Mouse (Mus musculus): ENCODE data around the gene Cx3cr1.
"Not testable (repeated sequence)": the region's sequence is repeated elsewhere in the genome, so short reads cannot be mapped to it uniquely, and the experiment has no call there.

The Cx3cr1 gene

GRCm38 (mm10) chr9:120024625-120025024 lies 45.1 kb downstream of the Cx3cr1 start:
- in situ Hi-C loops (cut with MboI), result no loop called here

DNA sequence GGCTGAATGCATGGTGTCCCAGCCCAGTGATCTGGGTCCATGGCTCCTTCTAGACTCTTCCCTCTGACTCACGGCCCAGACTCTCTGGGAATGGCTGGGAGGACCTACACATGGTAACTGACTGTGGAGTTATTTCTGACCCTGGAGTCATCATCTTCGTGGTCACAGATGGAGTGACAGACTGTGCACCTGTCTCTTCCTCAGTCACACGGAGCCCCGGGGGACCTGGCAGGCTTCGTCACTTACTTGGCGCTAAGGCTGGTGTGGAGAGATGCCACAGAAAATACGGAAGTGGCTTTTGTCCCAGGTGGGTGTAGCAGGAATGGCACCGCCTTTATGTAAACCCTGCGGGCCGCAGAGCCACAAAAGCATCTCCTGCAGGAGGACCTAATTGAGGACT lies 45.5 kb downstream of the Cx3cr1 start:
- in situ Hi-C loops (cut with MboI), result no loop called here

DNA sequence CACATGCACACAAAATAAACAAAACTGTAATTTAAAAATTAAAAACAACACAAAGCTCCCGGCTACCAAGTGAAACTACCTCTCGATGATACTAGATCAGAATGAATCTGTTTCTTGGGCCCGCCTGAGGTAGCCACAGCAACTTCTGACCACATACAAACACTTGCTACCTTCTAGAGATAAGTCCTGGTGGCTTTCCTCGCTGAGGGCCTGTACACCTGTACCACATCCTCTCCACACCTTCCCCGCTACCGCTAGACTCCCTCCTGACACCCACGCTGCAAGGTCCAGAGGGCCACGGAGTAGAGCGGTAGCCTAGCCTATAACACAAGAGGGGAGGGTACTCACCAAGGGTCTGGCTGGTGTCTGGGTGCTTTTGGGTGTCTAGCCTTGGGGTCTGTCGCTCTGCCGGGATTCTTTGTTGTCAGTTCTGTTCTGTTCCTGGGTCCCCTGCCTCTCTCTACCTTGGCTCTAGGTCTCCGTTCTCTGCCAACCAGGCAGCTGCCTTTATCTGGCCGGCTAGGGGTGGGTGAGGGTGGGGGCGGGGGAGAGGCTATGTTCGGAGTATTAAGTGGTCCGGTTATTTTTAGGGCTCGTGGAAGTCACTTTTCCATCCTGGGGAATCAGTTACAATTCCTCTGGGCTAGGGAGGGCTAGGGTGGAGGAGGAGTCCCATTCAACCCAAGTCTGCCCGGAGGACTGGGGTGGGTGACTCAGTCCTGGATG lies 46.4 kb downstream of the Cx3cr1 start, which contains the start of gene Xirp1:
Gene Xirp1 (minus strand): TSS at position 513 of the 726 bp plus-strand sequence.
- in situ Hi-C loops (cut with MboI), result no loop called here

DNA sequence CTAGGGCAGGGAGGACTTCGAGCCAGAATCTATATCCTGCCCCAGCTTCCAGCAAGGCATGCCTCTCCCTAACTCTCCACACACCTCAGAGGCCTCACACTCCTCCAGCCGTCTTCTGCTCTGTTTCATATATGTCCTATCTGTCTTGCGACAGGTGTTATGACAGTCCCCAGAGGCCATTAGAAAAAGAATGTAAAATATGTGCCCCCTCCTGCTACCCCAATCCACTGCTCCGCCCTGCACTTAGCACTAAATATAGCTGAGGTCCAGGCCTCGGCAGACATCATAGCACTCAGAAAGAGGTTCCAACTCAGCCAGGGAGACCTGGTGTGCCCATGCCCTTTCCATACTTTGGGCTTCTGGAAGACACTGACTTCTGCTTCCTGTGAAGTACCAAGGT lies 48.5 kb downstream of the Cx3cr1 start:
- in situ Hi-C loops (cut with MboI), result no loop called here

DNA sequence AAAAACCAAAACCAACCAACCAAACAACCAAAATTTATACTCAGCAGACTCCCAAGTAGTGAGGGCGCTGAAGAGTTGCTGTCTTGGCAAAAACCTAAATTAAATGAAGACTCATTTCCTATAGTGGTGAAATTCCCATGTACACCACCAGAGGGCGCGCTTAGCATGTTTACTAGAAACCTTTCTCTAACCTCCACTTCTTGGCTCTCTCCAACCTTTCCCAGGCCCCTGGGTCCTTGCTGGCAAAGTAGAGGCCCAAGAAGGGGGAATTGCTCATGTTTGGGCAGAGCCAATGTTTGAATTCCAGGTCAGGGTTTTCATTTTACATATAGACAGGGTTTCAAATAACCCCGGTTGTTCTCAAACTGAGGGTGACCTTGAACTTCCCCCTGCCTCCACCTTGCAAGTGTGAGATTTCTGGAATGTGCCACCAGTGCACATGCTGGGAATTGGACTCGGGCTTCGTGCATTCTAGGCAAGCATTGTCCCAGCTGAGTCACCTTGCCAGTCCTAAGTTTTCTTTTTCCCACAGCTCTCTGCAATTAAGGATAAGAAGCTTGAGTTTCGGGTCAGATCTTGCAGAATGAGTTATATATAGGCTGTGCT lies 49.3 kb downstream of the Cx3cr1 start:
- in situ Hi-C loops (cut with MboI), result no loop called here

DNA sequence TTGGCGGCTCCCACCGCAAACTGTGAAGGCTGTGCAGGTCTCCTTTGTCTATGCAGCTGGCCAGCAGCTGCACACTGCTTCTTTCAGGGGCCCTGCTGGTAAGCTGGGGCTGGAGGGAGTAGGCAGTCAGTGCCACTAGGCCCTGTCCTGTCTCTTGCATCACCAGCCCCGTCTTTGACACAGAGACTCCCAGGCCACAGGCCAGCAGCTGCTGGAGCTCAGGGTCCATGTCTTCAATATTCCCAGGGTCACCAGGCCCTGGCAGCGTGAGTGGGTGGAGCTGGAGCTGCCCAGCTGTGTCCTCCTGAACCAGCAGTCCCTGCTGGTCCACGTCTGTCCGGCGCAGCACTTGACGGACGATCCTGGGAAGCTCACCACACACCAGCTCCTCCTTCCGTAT lies 52.7 kb downstream of the Cx3cr1 start:
- in situ Hi-C loops (cut with MboI), result loop anchor here (5.0 kb wide), 1 partner anchor 50 kb away; no protein-coding TSS in a partner anchor

GRCm38 (mm10) chr9:120014828-120015227 lies 54.9 kb downstream of the Cx3cr1 start:
- in situ Hi-C loops (cut with MboI), result loop anchor here (5.0 kb wide), 1 partner anchor 48 kb away; no protein-coding TSS in a partner anchor

DNA sequence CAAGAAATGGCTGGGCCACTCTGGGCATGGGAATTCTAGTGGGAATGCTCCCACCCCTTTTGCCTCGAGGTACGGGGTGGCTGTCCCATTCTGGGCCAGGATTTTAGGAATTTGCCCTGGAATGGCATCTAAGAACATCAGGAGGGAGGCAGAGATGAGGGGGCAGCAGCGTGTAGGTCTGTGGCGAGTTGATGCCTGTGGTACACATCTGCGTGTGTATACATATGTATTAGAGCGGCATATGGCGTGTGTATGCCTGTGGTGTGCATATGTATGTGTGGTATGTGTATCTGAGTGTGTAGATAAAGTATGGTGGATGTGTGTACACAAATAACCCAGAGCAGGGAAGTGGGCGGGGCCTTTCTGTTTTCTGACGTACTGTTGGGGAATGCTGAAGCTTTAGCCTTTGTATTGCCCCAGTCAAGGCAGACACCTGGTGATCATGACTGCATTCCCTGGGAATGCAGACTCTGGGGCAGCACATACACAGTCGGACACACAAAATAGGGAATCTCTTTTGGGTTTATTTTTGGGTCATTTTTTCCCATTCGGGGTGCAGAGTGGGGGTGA lies 56.3 kb downstream of the Cx3cr1 start:
- in situ Hi-C loops (cut with MboI), result no loop called here

- in situ Hi-C loops (cut with MboI), result no loop called here
Observed at GRCm38 (mm10) chr9:120012781-120013180, 56.9 kb downstream of the Cx3cr1 start.

DNA sequence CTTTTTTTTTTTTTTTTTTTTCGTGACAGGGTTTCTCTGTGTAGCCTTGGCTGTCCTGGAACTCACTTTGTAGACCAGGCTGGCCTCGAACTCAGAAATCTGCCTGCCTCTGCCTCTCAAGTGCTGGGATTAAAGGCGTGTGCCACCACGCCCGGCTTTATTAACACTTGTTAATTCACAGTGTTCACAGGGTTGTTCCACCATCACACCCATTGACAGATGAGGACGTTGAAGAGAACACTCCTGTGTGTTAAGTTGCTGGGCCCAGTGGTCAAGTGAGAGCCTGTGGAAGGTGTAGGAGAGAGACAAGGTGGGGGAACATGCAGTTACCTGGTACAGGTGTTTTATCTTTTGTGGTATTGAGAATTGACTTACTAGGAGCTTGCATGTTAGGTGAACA lies 57.5 kb downstream of the Cx3cr1 start:
- in situ Hi-C loops (cut with MboI), result not testable (repeated sequence)

GRCm38 (mm10) chr9:120011533-120011932 lies 58.1 kb downstream of the Cx3cr1 start:
- in situ Hi-C loops (cut with MboI), result no loop called here

DNA sequence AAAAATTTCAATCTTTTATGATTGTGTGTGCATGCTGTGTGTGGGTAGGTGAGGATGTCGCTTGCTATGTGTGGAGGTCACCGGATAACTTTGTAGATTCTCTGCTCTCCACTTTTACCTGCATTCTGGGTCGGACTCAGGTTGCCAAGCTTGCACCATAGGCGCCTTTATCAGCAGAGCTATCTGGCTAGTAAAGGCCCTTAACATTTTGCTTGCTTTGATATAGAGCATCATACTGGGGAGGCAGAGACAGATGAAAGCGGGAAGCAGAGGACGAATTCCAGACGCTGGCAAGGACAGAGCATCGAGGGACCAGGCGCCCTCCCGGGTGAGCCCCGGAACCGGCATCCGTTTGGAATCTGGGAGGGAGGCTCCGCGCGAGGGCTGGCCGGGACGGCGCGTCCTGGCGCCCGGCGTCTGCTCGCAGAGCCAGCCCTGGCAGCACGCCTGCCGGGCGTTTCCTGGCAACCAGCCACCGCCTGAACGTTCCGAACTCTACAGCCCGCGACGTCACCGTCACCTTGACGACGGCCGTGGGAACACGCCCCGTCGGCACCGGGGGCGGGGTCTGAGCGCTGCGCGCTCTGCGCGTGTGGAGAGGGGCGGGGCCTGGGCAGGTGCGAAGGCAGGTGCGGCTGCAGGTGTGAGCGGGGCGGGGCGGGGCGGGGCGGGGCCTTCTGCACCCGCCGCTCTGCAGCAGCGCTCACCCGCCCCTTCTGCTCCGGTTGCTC lies 58.7 kb downstream of the Cx3cr1 start:
- in situ Hi-C loops (cut with MboI), result no loop called here

GRCm38 (mm10) chr9:120009871-120010270 lies 59.8 kb downstream of the Cx3cr1 start:
- in situ Hi-C loops (cut with MboI), result no loop called here

- in situ Hi-C loops (cut with MboI), result no loop called here
Observed at GRCm38 (mm10) chr9:120009226-120009841, 60.3 kb downstream of the Cx3cr1 start.

- in situ Hi-C loops (cut with MboI), result no loop called here
Observed at GRCm38 (mm10) chr9:120007833-120008232, 61.8 kb downstream of the Cx3cr1 start.

- in situ Hi-C loops (cut with MboI), result no loop called here
Observed at GRCm38 (mm10) chr9:120005936-120006335, 63.7 kb downstream of the Cx3cr1 start.

DNA sequence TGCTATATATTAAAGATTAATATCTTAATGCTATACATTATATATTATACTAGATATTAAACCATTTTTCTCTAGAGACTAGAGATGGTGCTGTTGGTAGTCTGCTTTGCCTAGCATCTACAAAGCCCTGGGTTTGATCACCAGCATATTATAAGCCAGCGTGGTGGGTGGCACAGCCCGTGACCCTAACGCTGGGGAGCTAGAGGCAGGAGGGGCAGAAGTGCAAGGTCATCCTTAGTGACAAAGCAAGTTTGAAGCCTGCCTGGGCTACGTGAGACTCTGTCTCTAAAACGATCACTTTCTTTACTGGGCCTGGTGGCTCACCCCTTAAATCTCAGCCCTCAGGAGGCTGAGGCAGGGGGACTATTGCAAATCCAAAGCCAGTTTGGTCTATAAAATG lies 66.8 kb downstream of the Cx3cr1 start:
- in situ Hi-C loops (cut with MboI), result no loop called here

DNA sequence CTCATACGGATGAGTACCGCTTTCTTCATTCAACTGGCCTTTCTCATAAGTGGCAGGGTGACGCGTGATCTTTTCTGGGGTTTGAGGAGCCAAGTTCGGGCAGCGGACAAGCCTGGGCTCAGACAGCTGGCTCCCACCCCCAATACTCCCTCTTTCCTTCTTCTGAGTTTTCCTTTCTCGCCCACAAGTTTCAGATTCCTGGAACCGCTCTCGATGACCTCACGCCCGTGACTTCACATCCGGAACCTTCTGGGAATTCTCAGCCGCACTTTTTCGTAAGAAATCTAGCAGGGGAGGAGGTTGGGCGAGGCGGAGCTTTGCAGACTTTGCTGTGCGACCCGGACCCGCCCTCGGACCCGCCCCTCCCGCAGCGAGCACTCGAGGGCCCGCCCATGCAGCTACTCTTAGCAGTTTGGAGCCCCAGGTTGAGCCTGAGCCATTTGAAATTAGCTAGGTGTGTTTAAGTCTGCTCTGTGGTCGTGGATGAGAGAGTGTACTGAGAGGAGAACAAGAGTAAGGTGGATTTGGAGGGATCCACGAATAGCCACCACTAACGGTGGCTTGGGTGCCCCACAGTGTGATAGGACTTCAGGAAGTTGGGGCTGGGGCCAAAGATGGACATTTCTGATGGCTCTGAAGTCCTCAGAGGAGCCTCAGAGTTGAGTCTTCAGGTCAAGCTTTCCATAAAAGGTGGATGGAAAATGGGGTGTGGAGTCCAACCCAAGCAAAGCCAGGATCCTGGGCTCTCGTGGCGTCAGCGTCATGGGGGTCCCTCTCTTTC lies 67.5 kb downstream of the Cx3cr1 start:
- in situ Hi-C loops (cut with MboI), result no loop called here

DNA sequence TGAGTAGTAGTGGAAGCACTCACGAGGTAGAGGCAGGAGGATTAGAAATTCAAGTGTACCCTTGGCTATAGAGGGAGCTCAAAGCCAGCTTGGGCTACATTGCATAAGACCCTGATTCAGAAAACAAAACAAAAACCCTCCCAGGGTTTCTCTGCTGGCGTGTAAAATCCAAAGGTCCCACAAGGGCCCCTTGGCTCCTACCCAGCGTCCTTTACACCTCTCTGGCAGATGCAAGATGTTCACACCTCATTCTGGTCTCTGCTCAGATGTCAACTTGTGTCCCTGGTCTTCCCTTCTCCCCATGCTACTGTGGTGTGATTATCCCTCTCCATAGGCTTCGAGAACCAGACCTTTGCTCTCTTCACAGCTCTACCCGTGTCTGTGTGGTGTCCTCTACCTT lies 68.9 kb downstream of the Cx3cr1 start:
- in situ Hi-C loops (cut with MboI), result no loop called here

- in situ Hi-C loops (cut with MboI), result no loop called here
Observed at GRCm38 (mm10) chr9:119999636-120000035, 70.0 kb downstream of the Cx3cr1 start.

DNA sequence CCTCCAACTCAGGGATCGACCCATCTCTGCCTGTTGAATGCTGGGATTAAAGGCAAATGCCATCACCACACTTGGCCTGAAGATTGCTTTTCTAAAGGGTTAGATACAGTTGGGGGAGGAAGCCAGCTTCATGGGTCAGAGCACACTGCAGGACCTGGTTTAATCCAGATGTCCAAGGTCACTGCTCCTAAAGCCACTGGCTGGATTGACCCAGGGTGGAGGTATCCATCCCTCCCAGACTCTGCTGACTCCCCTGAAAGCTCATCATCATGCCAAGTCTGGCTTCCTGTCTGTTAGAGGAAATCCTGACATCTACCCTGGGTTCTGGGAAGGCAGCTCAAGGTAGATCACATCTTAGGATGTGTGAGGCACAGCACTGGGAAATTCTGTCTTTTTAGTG lies 70.9 kb downstream of the Cx3cr1 start:
- in situ Hi-C loops (cut with MboI), result no loop called here

All from mature B cell (primary cell).